Comparison of ENCODE assay signal across 13 mouse cellular contexts in genomic region chr1:78181882-78182281, GRCm38 (mm10). TPM values are rescaled to one million over a fixed set of nuclear protein-coding genes. Genes with fewer than 3 reads are reported as not detected.
DNase-seq lines count a peak whose midpoint lies in the region; ATAC-seq and TF ChIP-seq lines count a peak whose summit lies in the region.
"Had no signal": no experiment of that assay in that cellular context is flagged by ENCODE, and none has a peak within 500 bp of the region (broad histone marks: within the 10 kb centered on the region; RNA-seq: fewer than 3 reads in every experiment).

No protein-coding gene starts in this region.

- H3K4me1 ChIP-seq in heart, embryonic 15.5 days (replicated peaks) = no peaks in the 10 kb centered on the region
- peaks cover 3 to 42% of the 10 kb centered on the region in 2 experiments; a peak in 3 of 4 replicates for H3K4me1 ChIP-seq in CH12.LX (ENCODE audit: control insufficient read depth in 1 of 2, insufficient read depth in 2 of 2)
- H3K4me1 ChIP-seq in embryonic facial prominence, embryonic 11.5 days (ENCODE audit: control insufficient read depth, insufficient read depth, low read length) = no peaks in the 10 kb centered on the region
- peaks cover 24% of the 10 kb centered on the region for H3K4me1 ChIP-seq in midbrain, embryonic 13.5 days (replicated peaks)
- H3K4me1 ChIP-seq in cerebellum, adult 2 months (ENCODE audit: control insufficient read depth, insufficient read depth, low read length) = no peaks in the 10 kb centered on the region

- TF ChIP-seq RAD21 in CH12.LX (IDR thresholded peaks at IDR 0.05; ENCODE audit: low read depth, low read length) = no peak

- no peaks in the 10 kb centered on the region for H3K9me3 ChIP-seq in heart, embryonic 15.5 days (replicated peaks)
- no peaks in the 10 kb centered on the region for H3K9me3 ChIP-seq in CH12.LX (replicated peaks; ENCODE audit: low read length)
- no peaks in the 10 kb centered on the region for H3K9me3 ChIP-seq in embryonic facial prominence, embryonic 11.5 days (replicated peaks; ENCODE audit: control insufficient read depth, low read length)
- no peaks in the 10 kb centered on the region for H3K9me3 ChIP-seq in midbrain, embryonic 13.5 days
- H3K9me3 ChIP-seq: limb, embryonic 15.5 days had no signal

- WGBS in heart, embryonic 15.5 days = 14% methylated on average over 9 of the region's 9 CpGs
- 2% methylated on average over 9 of the region's 9 CpGs for WGBS in embryonic facial prominence, embryonic 11.5 days
- WGBS in midbrain, embryonic 13.5 days = 4% methylated on average over 9 of the region's 9 CpGs
- 18% methylated on average over 9 of the region's 9 CpGs for WGBS in cerebellum, adult 2 months

- H3K9ac ChIP-seq in heart, embryonic 15.5 days = no peak overlapping the region
- H3K9ac ChIP-seq in CH12.LX (ENCODE audit: insufficient read depth, low read depth) = peak overlapping the region; percentile 11; the same call in 1 of the 2 replicates
- H3K9ac ChIP-seq in embryonic facial prominence, embryonic 11.5 days (replicated peaks; ENCODE audit: low read length) = no peak overlapping the region
- H3K9ac ChIP-seq in midbrain, embryonic 13.5 days (replicated peaks) = no peak overlapping the region
- H3K9ac ChIP-seq: limb, embryonic 15.5 days had no signal

- no peaks in the 10 kb centered on the region for H3K36me3 ChIP-seq in heart, embryonic 15.5 days
- H3K36me3 ChIP-seq in CH12.LX (replicated peaks in 1 of 2; ENCODE audit: control insufficient read depth in 1 of 2, insufficient read depth in 1 of 2, low read length in 1 of 2) = no peaks in the 10 kb centered on the region
- no peaks in the 10 kb centered on the region for H3K36me3 ChIP-seq in embryonic facial prominence, embryonic 11.5 days (replicated peaks; ENCODE audit: control insufficient read depth, insufficient read depth, low read depth, low read length)
- H3K36me3 ChIP-seq in midbrain, embryonic 13.5 days = no peaks in the 10 kb centered on the region
- H3K36me3 ChIP-seq: limb, embryonic 15.5 days had no signal

- intact Hi-C loops in heart, postnatal 25 days (cut with DNase I) = no loop called here

- no peaks in the 10 kb centered on the region for H3K79me2 ChIP-seq in CH12.LX (replicated peaks; ENCODE audit: control insufficient read depth, extremely low read depth, insufficient read depth, poor library complexity, severe bottlenecking)

- no peak for DNase-seq in heart, postnatal 25 days (ENCODE audit: low spot score)
- DNase-seq in CH12.LX (ENCODE audit: extremely low read depth) = peak; percentile 31
- peak; percentile 54 for DNase-seq in embryonic facial prominence, embryonic 11.5 days (ENCODE audit: low spot score)
- DNase-seq in cerebellum, adult 2 months = no peak
- no peak for DNase-seq in urinary bladder, adult 18-20 months (ENCODE audit: low spot score in 2 of 2)
- DNase-seq in layer of hippocampus, postnatal 25 days (ENCODE audit: extremely low spot score in 1 of 2, low spot score in 1 of 2) = no peak
- DNase-seq: right cerebral cortex, postnatal 25 days; thymus, postnatal 36 days had no signal

- no peak for TF ChIP-seq POLR2A in CH12.LX (IDR thresholded peaks at IDR 0.05; ENCODE audit: low read depth, low read length)
- no peak for TF ChIP-seq POLR2A in cerebellum, adult 2 months (IDR thresholded peaks at IDR 0.05; ENCODE audit: borderline replicate concordance, insufficient read depth, low read length)

- no peak overlapping the region for H3K27ac ChIP-seq in heart, embryonic 15.5 days
- no peak overlapping the region for H3K27ac ChIP-seq in CH12.LX (ENCODE audit: insufficient read depth, low read depth)
- no peak overlapping the region for H3K27ac ChIP-seq in embryonic facial prominence, embryonic 11.5 days (replicated peaks; ENCODE audit: low read depth, low read length)
- peak overlapping the region; percentile 44; the same call in 1 of the 2 replicates for H3K27ac ChIP-seq in midbrain, embryonic 13.5 days
- H3K27ac ChIP-seq in cerebellum, adult 2 months (ENCODE audit: insufficient read depth, low read length) = no peak overlapping the region
- H3K27ac ChIP-seq: limb, embryonic 15.5 days had no signal

- peak overlapping the region; percentile 34 for H3K4me2 ChIP-seq in heart, embryonic 15.5 days
- H3K4me2 ChIP-seq in CH12.LX (ENCODE audit: insufficient read depth, low read depth, poor library complexity, severe bottlenecking) = peak overlapping the region; percentile 54; the same call in 1 of the 2 replicates
- H3K4me2 ChIP-seq in embryonic facial prominence, embryonic 11.5 days (ENCODE audit: low read depth, low read length) = peak overlapping the region; percentile 13; the same call in 1 of the 2 replicates
- peak overlapping the region; percentile 29 for H3K4me2 ChIP-seq in midbrain, embryonic 13.5 days (replicated peaks)
- H3K4me2 ChIP-seq: limb, embryonic 15.5 days had no signal

- H3K27me3 ChIP-seq in heart, embryonic 15.5 days = peaks cover 70% of the 10 kb centered on the region
- H3K27me3 ChIP-seq in CH12.LX (replicated peaks) = no peaks in the 10 kb centered on the region
- peaks cover 4% of the 10 kb centered on the region for H3K27me3 ChIP-seq in embryonic facial prominence, embryonic 11.5 days (ENCODE audit: control insufficient read depth, insufficient read depth, low read length)
- H3K27me3 ChIP-seq in midbrain, embryonic 13.5 days = peaks cover 90% of the 10 kb centered on the region
- no peaks in the 10 kb centered on the region; the same call in 1 of the 2 replicates for H3K27me3 ChIP-seq in cerebellum, adult 2 months (ENCODE audit: control insufficient read depth, insufficient read depth, low read length)

- TF ChIP-seq CTCF in CH12.LX (conservative IDR thresholded peaks at IDR 0.05 in 1 of 2, IDR thresholded peaks at IDR 0.05 in 1 of 2; ENCODE audit: low read depth in 2 of 2, low read length in 2 of 2) = no peak
- no peak for TF ChIP-seq CTCF in cerebellum, adult 2 months (IDR thresholded peaks at IDR 0.05; ENCODE audit: borderline replicate concordance, insufficient read depth, low read depth, low read length)

- dilution Hi-C loops in CH12.LX (cut with MboI; ENCODE audit: extremely low pct_ligation_motif_present, extremely low pct_unique_long_range_greater_than_20kb, low sequenced_read_pairs) = no loop called here

- peak overlapping the region; percentile 26 for H3K4me3 ChIP-seq in heart, embryonic 15.5 days
- H3K4me3 ChIP-seq in CH12.LX (replicated peaks in 1 of 3; ENCODE audit: low read depth in 2 of 3, low read length in 2 of 3, poor library complexity in 1 of 3) = peak overlapping the region in 1 of 3 experiments; percentile 29
- no peak overlapping the region for H3K4me3 ChIP-seq in embryonic facial prominence, embryonic 11.5 days (ENCODE audit: low read depth, low read length)
- no peak overlapping the region for H3K4me3 ChIP-seq in midbrain, embryonic 13.5 days (replicated peaks)
- no peak overlapping the region for H3K4me3 ChIP-seq in cerebellum, adult 2 months (replicated peaks; ENCODE audit: insufficient read depth, low read depth, low read length)
- H3K4me3 ChIP-seq: limb, embryonic 15.5 days had no signal

- ATAC-seq in heart, embryonic 15.5 days (replicated peaks; ENCODE audit: insufficient number of reproducible peaks, insufficient read depth, low FRiP score, low read depth) = no peak
- no peak for ATAC-seq in embryonic facial prominence, embryonic 11.5 days (replicated peaks; ENCODE audit: insufficient number of reproducible peaks, low FRiP score, low TSS enrichment, low read depth)
- ATAC-seq in midbrain, embryonic 13.5 days = peak; percentile 75

- in situ Hi-C loops in CH12.LX (cut with MboI; ENCODE audit: low pct_ligation_motif_present, low pct_unique_long_range_greater_than_20kb, low sequenced_read_pairs) = no loop called here

- TF ChIP-seq EP300 in CH12.LX (IDR thresholded peaks at IDR 0.05; ENCODE audit: low read length) = no peak

TF ChIP-seq in CH12.LX, 34 proteins besides CTCF, POLR2A, EP300 and RAD21:
- TF ChIP-seq IRF4 (IDR thresholded peaks at IDR 0.05; ENCODE audit: low read depth, low read length) (0 out of 2 replicates have a peak, but pooled peaks have one; percentile 22), TCF12 (IDR thresholded peaks at IDR 0.05; ENCODE audit: low read depth, low read length) (no peak), MAFK (IDR thresholded peaks at IDR 0.05; ENCODE audit: insufficient replicate concordance, low read length) (0 out of 2 replicates have a peak, but pooled peaks have one; percentile 48)

RNA-seq across cellular contexts. Expression of gene Pax3, which starts 15.1 kb away (rescaled TPM):
- polyA plus RNA-seq in heart, embryonic 15.5 days (2015; fragmentation: Nextera tagmentation; extraction: Ambion mirVana) = 0.08 and 0.15 TPM in 2 replicates
- under 1 TPM in 1 of 2 experiments, not detected in 1; 0.06 TPM for total RNA-seq in heart, postnatal 25 days (2021)
- total RNA-seq in CH12.LX (2012; rRNA removed) (not detected in 2 replicates), CH12.LX (2014; rRNA removed) (0.08 TPM in 1 of 2 replicates, not detected in the other)
- polyA plus RNA-seq in CH12.LX (2012; ENCODE audit: insufficient read length, low read depth) = 0.08 and 0.10 TPM in 2 replicates
- 16.2 and 17.3 TPM in 2 replicates for polyA plus RNA-seq in embryonic facial prominence, embryonic 11.5 days (2014; fragmentation: Nextera tagmentation; extraction: Ambion mirVana)
- 30.4 and 35.6 TPM in 2 replicates for polyA plus RNA-seq in midbrain, embryonic 13.5 days (2015; fragmentation: Nextera tagmentation; extraction: Ambion mirVana)
- polyA plus RNA-seq in cerebellum, adult 2 months (2012; rRNA removed) = 3.3 and 3.5 TPM in 2 replicates
- total RNA-seq in layer of hippocampus, postnatal 25 days (2021) = not detected
- total RNA-seq: megakaryocyte-erythroid progenitor cell, adult 5-6 weeks had no signal
- polyA plus RNA-seq: gonadal fat pad, adult 2 months had no signal

Comparison
In these comparisons a context has a peak if more than half of its experiments do, and no peak if none do; other contexts are left out.
1. DNase-seq: peak in CH12.LX (single experiment) and embryonic facial prominence, embryonic 11.5 days (single experiment); none in heart, postnatal 25 days (single experiment), cerebellum, adult 2 months (0 of 2), urinary bladder, adult 18-20 months (0 of 2) and layer of hippocampus, postnatal 25 days (0 of 2).
2. Peak in every context shown above with its lines, with median percentiles within 50 percentile points of each other: H3K4me2 ChIP-seq.